8 mouse cellular contexts compared by ENCODE assay signal in genomic region chr11:3997978-3998720, GRCm38 (mm10). TPM values are rescaled to one million over a fixed set of nuclear protein-coding genes. Genes with fewer than 3 reads are reported as not detected.
A peak's percentile ranks its signal among the peaks of the same experiment; 100 is the strongest.
DNase-seq lines count a peak whose midpoint lies in the region; ATAC-seq and TF ChIP-seq lines count a peak whose summit lies in the region.

No protein-coding gene starts in this region.

- no peaks in the 10 kb centered on the region; the same call in 1 of the 2 replicates for H3K27me3 ChIP-seq in thymus, adult 2 months (ENCODE audit: control insufficient read depth, insufficient read depth, low read length)
- peaks cover 29% of the 10 kb centered on the region for H3K27me3 ChIP-seq in forebrain, embryonic 11.5 days (ENCODE audit: control insufficient read depth, insufficient read depth, low read length)
- H3K27me3 ChIP-seq in midbrain, postnatal 0 days (ENCODE audit: insufficient read depth, low read length) = peaks cover 31% of the 10 kb centered on the region
- H3K27me3 ChIP-seq in cerebellum, adult 2 months (ENCODE audit: control insufficient read depth, insufficient read depth, low read length) = no peaks in the 10 kb centered on the region; the same call in 1 of the 2 replicates

- no peak overlapping the region for H3K9ac ChIP-seq in forebrain, embryonic 11.5 days (ENCODE audit: low read length)
- no peak overlapping the region for H3K9ac ChIP-seq in midbrain, postnatal 0 days (replicated peaks; ENCODE audit: low read length, poor library complexity, severe bottlenecking)

- WGBS in thymus, adult 2 months = 7% methylated on average over 66 of the region's 66 CpGs
- 6% methylated on average over 66 of the region's 66 CpGs for WGBS in forebrain, embryonic 11.5 days
- 10% methylated on average over 66 of the region's 66 CpGs for WGBS in midbrain, postnatal 0 days
- WGBS in cerebellum, adult 2 months = 7% methylated on average over 66 of the region's 66 CpGs

- H3K4me2 ChIP-seq in forebrain, embryonic 11.5 days (ENCODE audit: low read depth, low read length, severe bottlenecking) = peak overlapping the region; percentile 42
- peak overlapping the region; percentile 27 for H3K4me2 ChIP-seq in midbrain, postnatal 0 days (ENCODE audit: low read depth, low read length, poor library complexity, severe bottlenecking)

- DNase-seq in thymus, adult 2 months = no peak
- DNase-seq in thymus, postnatal 25 days = no peak
- peak; percentile 63 for DNase-seq in forebrain, embryonic 11.5 days (ENCODE audit: low spot score)
- peak; percentile 31 for DNase-seq in kidney, postnatal 10 days
- no peak for DNase-seq in midbrain, postnatal 0 days (ENCODE audit: low spot score)
- no peak for DNase-seq in urinary bladder, adult 18-20 months (ENCODE audit: low spot score in 2 of 2)
- DNase-seq in thymus, postnatal 36 days = no peak
- DNase-seq in cerebellum, adult 2 months = no peak

- H3K4me1 ChIP-seq in thymus, adult 2 months (replicated peaks; ENCODE audit: control insufficient read depth, insufficient read depth, low read length) = no peaks in the 10 kb centered on the region
- peaks cover 4% of the 10 kb centered on the region; the same call in 1 of the 2 replicates for H3K4me1 ChIP-seq in forebrain, embryonic 11.5 days (replicated peaks; ENCODE audit: control insufficient read depth, insufficient read depth, low read length)
- no peaks in the 10 kb centered on the region for H3K4me1 ChIP-seq in midbrain, postnatal 0 days (ENCODE audit: insufficient read depth, low read length)
- no peaks in the 10 kb centered on the region for H3K4me1 ChIP-seq in cerebellum, adult 2 months (ENCODE audit: control insufficient read depth, insufficient read depth, low read length)

- H3K4me3 ChIP-seq in thymus, adult 2 months (ENCODE audit: control insufficient read depth, insufficient read depth, low read length) = peak overlapping the region; percentile 13
- peak overlapping the region; percentile 18; the same call in 1 of the 2 replicates for H3K4me3 ChIP-seq in forebrain, embryonic 11.5 days (ENCODE audit: low read depth, low read length)
- H3K4me3 ChIP-seq in midbrain, postnatal 0 days (ENCODE audit: low read depth, low read length) = peak overlapping the region; percentile 19
- H3K4me3 ChIP-seq in cerebellum, adult 2 months (replicated peaks; ENCODE audit: insufficient read depth, low read depth, low read length) = no peak overlapping the region

- ATAC-seq in forebrain, embryonic 11.5 days (replicated peaks; ENCODE audit: low FRiP score) = no peak
- no peak for ATAC-seq in midbrain, postnatal 0 days (ENCODE audit: low FRiP score)

- no peak for TF ChIP-seq CTCF in thymus, adult 2 months (IDR thresholded peaks at IDR 0.05; ENCODE audit: borderline replicate concordance, control insufficient read depth, extremely low read depth, insufficient read depth, low read length, poor library complexity)
- peak; percentile 11; the same call in 1 of the 2 replicates for TF ChIP-seq CTCF in midbrain, postnatal 0 days (IDR thresholded peaks at IDR 0.05)
- TF ChIP-seq CTCF in cerebellum, adult 2 months (IDR thresholded peaks at IDR 0.05; ENCODE audit: borderline replicate concordance, insufficient read depth, low read depth, low read length) = no peak

- no peak overlapping the region for H3K27ac ChIP-seq in thymus, adult 2 months (ENCODE audit: control insufficient read depth, insufficient read depth, low read length)
- no peak overlapping the region for H3K27ac ChIP-seq in forebrain, embryonic 11.5 days (ENCODE audit: low read depth, low read length)
- no peak overlapping the region for H3K27ac ChIP-seq in midbrain, postnatal 0 days (ENCODE audit: low read depth, low read length)
- no peak overlapping the region for H3K27ac ChIP-seq in cerebellum, adult 2 months (ENCODE audit: insufficient read depth, low read length)

- no peak for TF ChIP-seq POLR2A in thymus, adult 2 months (IDR thresholded peaks at IDR 0.05; ENCODE audit: control insufficient read depth, extremely low read depth, insufficient read depth, low read length, poor library complexity)
- TF ChIP-seq POLR2A in cerebellum, adult 2 months (IDR thresholded peaks at IDR 0.05; ENCODE audit: borderline replicate concordance, insufficient read depth, low read length) = no peak

- no peaks in the 10 kb centered on the region for H3K9me3 ChIP-seq in forebrain, embryonic 11.5 days (ENCODE audit: control insufficient read depth, low read length)
- H3K9me3 ChIP-seq in midbrain, postnatal 0 days (ENCODE audit: low read length) = no peaks in the 10 kb centered on the region

- no peaks in the 10 kb centered on the region for H3K36me3 ChIP-seq in thymus, adult 2 months (ENCODE audit: control insufficient read depth, insufficient read depth, low read length)
- no peaks in the 10 kb centered on the region for H3K36me3 ChIP-seq in forebrain, embryonic 11.5 days (ENCODE audit: control insufficient read depth, insufficient read depth, low read length)
- no peaks in the 10 kb centered on the region for H3K36me3 ChIP-seq in midbrain, postnatal 0 days (ENCODE audit: insufficient read depth, low read length)

RNA-seq across cellular contexts. Expression of gene Gal3st1, which starts 14.7 kb away (rescaled TPM):
- 1.7 and 2.1 TPM in 2 replicates for polyA plus RNA-seq in thymus, adult 2 months (2012; rRNA removed)
- 0.41 and 0.57 TPM in 2 replicates for polyA plus RNA-seq in forebrain, embryonic 11.5 days (2014; fragmentation: Nextera tagmentation; extraction: Ambion mirVana)
- total RNA-seq in midbrain, postnatal 0 days (2014; rRNA removed) = 17.0 and 20.9 TPM in 2 replicates
- 12.7 and 14.4 TPM in 2 replicates for polyA plus RNA-seq in midbrain, postnatal 0 days (2015; fragmentation: Nextera tagmentation; extraction: Ambion mirVana)
- 44.4 and 52.0 TPM in 2 replicates for polyA plus RNA-seq in cerebellum, adult 2 months (2012; rRNA removed)

RNA-seq across cellular contexts. Expression of gene 4930556J24Rik, which starts 21.6 kb away (rescaled TPM):
- not detected in 2 replicates for polyA plus RNA-seq in thymus, adult 2 months (2012; rRNA removed)
- polyA plus RNA-seq in forebrain, embryonic 11.5 days (2014; fragmentation: Nextera tagmentation; extraction: Ambion mirVana) = 0.31 TPM in 1 of 2 replicates, not detected in the other
- 0.16 TPM in 1 of 2 replicates, not detected in the other for total RNA-seq in midbrain, postnatal 0 days (2014; rRNA removed)
- 0.26 TPM in 1 of 2 replicates, not detected in the other for polyA plus RNA-seq in midbrain, postnatal 0 days (2015; fragmentation: Nextera tagmentation; extraction: Ambion mirVana)
- polyA plus RNA-seq in cerebellum, adult 2 months (2012; rRNA removed) = 0.14 and 0.20 TPM in 2 replicates

RNA-seq across cellular contexts. Expression of gene Sec14l4, which starts 33.1 kb away (rescaled TPM):
- 0.44 and 0.85 TPM in 2 replicates for polyA plus RNA-seq in thymus, adult 2 months (2012; rRNA removed)
- 0.29 TPM in 1 of 2 replicates, not detected in the other for polyA plus RNA-seq in forebrain, embryonic 11.5 days (2014; fragmentation: Nextera tagmentation; extraction: Ambion mirVana)
- total RNA-seq in midbrain, postnatal 0 days (2014; rRNA removed) = not detected in 2 replicates
- polyA plus RNA-seq in midbrain, postnatal 0 days (2015; fragmentation: Nextera tagmentation; extraction: Ambion mirVana) = 0.05 TPM in 1 of 2 replicates, not detected in the other
- 0.05 and 0.14 TPM in 2 replicates for polyA plus RNA-seq in cerebellum, adult 2 months (2012; rRNA removed)

RNA-seq across cellular contexts. Expression of gene Pes1, which starts 34.4 kb away (rescaled TPM):
- 53.1 and 55.6 TPM in 2 replicates for polyA plus RNA-seq in thymus, adult 2 months (2012; rRNA removed)
- 82.9 and 90.4 TPM in 2 replicates for polyA plus RNA-seq in forebrain, embryonic 11.5 days (2014; fragmentation: Nextera tagmentation; extraction: Ambion mirVana)
- total RNA-seq in midbrain, postnatal 0 days (2014; rRNA removed) = 36.1 and 37.7 TPM in 2 replicates
- 49.0 TPM in 2 replicates for polyA plus RNA-seq in midbrain, postnatal 0 days (2015; fragmentation: Nextera tagmentation; extraction: Ambion mirVana)
- polyA plus RNA-seq in cerebellum, adult 2 months (2012; rRNA removed) = 36.6 and 36.9 TPM in 2 replicates

Comparison
In these comparisons a context has a peak if more than half of its experiments do, and no peak if none do; other contexts are left out.
1. DNase-seq: peak in forebrain, embryonic 11.5 days (single experiment) and kidney, postnatal 10 days (single experiment); none in thymus, adult 2 months (single experiment), thymus, postnatal 25 days (single experiment), midbrain, postnatal 0 days (single experiment), urinary bladder, adult 18-20 months (0 of 2), thymus, postnatal 36 days (0 of 2) and cerebellum, adult 2 months (0 of 2).